Mouse (Mus musculus) E14TG2a.4 (cell line): ENCODE results near the gene Tmem200c.

Source experiments
- CTCF ChIP-seq: conservative IDR thresholded peaks from 2 replicates; pipeline ENCODE4 v1.5.1; 2014; ENCODE audit warnings: low read length
- NANOG ChIP-seq: IDR thresholded peaks from 2 replicates; pipeline ENCODE4 v1.6.1; 2014; ENCODE audit warnings: borderline replicate concordance, low read length, mixed read lengths

DNA sequence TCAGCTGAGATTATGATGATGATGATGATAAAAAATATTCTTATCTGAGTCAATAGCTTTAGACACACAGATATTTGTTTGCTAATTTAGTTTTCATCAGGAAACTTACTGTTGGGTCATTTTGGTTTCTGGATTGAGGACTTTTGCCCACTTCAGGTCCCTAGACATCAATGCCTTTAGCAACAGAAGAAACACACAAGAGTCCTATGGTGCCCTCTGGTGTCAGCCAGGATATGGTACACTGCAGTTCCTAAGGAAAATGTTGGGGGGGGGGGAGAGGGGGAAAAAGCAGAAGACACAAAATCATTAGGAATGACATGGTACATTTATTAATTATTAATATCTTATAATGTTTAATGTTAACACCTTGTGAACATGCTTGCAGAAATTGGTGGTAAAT lies 42.0 kb downstream of the Tmem200c start:
- TF ChIP-seq CTCF = no peak; the same call in 1 of the 2 replicates
- TF ChIP-seq NANOG = no peak
